Mouse (Mus musculus) liver, embryonic 15.5 days (tissue): ENCODE data around the gene Spp2. TPM values are rescaled to one million over a fixed set of nuclear protein-coding genes. Genes with fewer than 3 reads are reported as not detected.

Experiments used
- ATAC-seq: fragments of 200-750 bp; cut with Nextera tagmentation; 2 replicates; pipeline ENCODE4 v1.8.0; 2017; ENCODE audit warnings: moderate number of reproducible peaks, mild to moderate bottlenecking, moderate library complexity; ENCODE audit not compliant: insufficient read depth
- H3K27ac ChIP-seq: fragments of 300-500 bp; sonication (generic); replicated peaks from 2 replicates; pipeline ENCODE4 v1.5.1; 2015; ENCODE audit warnings: mild to moderate bottlenecking, inconsistent platforms
- H3K27me3 ChIP-seq: fragments of 300-500 bp; sonication (generic); 2 replicates; pipeline ENCODE4 v1.6.1; 2015; ENCODE audit warnings: mild to moderate bottlenecking, inconsistent platforms
- H3K36me3 ChIP-seq: fragments of 300-500 bp; sonication (generic); replicated peaks from 2 replicates; pipeline ENCODE4 v1.6.1; 2015; ENCODE audit warnings: moderate library complexity, mild to moderate bottlenecking, inconsistent platforms
- H3K4me1 ChIP-seq: fragments of 300-500 bp; sonication (generic); replicated peaks from 2 replicates; pipeline ENCODE4 v1.6.1; 2015; ENCODE audit warnings: inconsistent platforms
- H3K4me2 ChIP-seq: fragments of 300-500 bp; sonication (generic); 2 replicates; pipeline ENCODE4 v1.6.1; 2015; ENCODE audit warnings: moderate library complexity, mild to moderate bottlenecking, inconsistent platforms
- H3K4me3 ChIP-seq: fragments of 300-500 bp; sonication (generic); replicated peaks from 2 replicates; pipeline ENCODE4 v1.5.1; 2015; ENCODE audit warnings: mild to moderate bottlenecking, inconsistent platforms
- H3K9ac ChIP-seq: fragments of 300-500 bp; sonication (generic); 2 replicates; pipeline ENCODE4 v1.6.1; 2015; ENCODE audit warnings: moderate library complexity, mild to moderate bottlenecking, inconsistent platforms
- H3K9me3 ChIP-seq: fragments of 300-500 bp; sonication (generic); replicated peaks from 2 replicates; pipeline ENCODE4 v1.6.1; 2016; ENCODE audit warnings: inconsistent platforms
- WGBS: fragments of 180-500 bp; shearing (Covaris S2); methylation state at CpG from one replicate; pipeline ENCODE4 v1.1.7; 2015; ENCODE audit warnings: mixed read lengths; ENCODE audit not compliant: insufficient replicate concordance; 5-methylcytosine and 5-hydroxymethylcytosine counted together
- polyA plus RNA-seq: library from polyadenylated mRNA; unstranded; fragments of >200 nt; fragmentation: Nextera tagmentation; extraction: Ambion mirVana; gene quantifications from 2 replicates; pipeline ENCODE4 v1.2.1, GENCODE M21; 2015

Gene Spp2
- polyA plus RNA-seq, 1 experiment from 2014 or later: 386 TPM

- no peak overlapping the region for H3K27ac ChIP-seq
- H3K4me2 ChIP-seq: no peak overlapping the region
- H3K36me3 ChIP-seq: no peaks in the 10 kb centered on the region
- peaks cover 8% of the 10 kb centered on the region for H3K4me1 ChIP-seq
- no peak overlapping the region for H3K9ac ChIP-seq
- no peaks in the 10 kb centered on the region for H3K9me3 ChIP-seq
- ATAC-seq: no peak
- no peak overlapping the region for H3K4me3 ChIP-seq
- H3K27me3 ChIP-seq: no peaks in the 10 kb centered on the region; the same call in 1 of the 2 replicates
- 66% methylated on average over 4 of the region's 4 CpGs for WGBS
Measured at GRCm38 (mm10) chr1:88469746-88470145, 63.0 kb downstream of the Spp2 start.

- Histone ChIP-seq H3K27ac (no peak overlapping the region), H3K4me2 (no peak overlapping the region), H3K9me3 (no peaks in the 10 kb centered on the region), H3K4me3 (no peak overlapping the region), H3K4me1 (peaks cover 26% of the 10 kb centered on the region), H3K27me3 (no peaks in the 10 kb centered on the region; the same call in 1 of the 2 replicates), H3K9ac (no peak overlapping the region), H3K36me3 (no peaks in the 10 kb centered on the region)
- 48% methylated on average over 6 of the region's 6 CpGs for WGBS
- no peak for ATAC-seq
Measured at GRCm38 (mm10) chr1:88472258-88472657, 65.5 kb downstream of the Spp2 start.

- H3K36me3 ChIP-seq: no peaks in the 10 kb centered on the region
- no peak overlapping the region for H3K9ac ChIP-seq
- H3K27me3 ChIP-seq: no peaks in the 10 kb centered on the region; the same call in 1 of the 2 replicates
- H3K4me1 ChIP-seq: peaks cover 26% of the 10 kb centered on the region
- WGBS: 40% methylated on average over 2 of the region's 2 CpGs
- H3K4me2 ChIP-seq: no peak overlapping the region
- no peaks in the 10 kb centered on the region for H3K9me3 ChIP-seq
- ATAC-seq: no peak
- no peak overlapping the region for H3K27ac ChIP-seq
- H3K4me3 ChIP-seq: no peak overlapping the region
Measured at GRCm38 (mm10) chr1:88473899-88474298, 67.1 kb downstream of the Spp2 start.

- WGBS: 32% methylated on average over 7 of the region's 7 CpGs
- ATAC-seq: peak; percentile 22; the same call in 1 of the 2 replicates
- H3K27ac ChIP-seq: no peak overlapping the region; the same call in 1 of the 2 replicates
- no peaks in the 10 kb centered on the region for H3K36me3 ChIP-seq
- peaks cover 26% of the 10 kb centered on the region for H3K4me1 ChIP-seq
- H3K9ac ChIP-seq: no peak overlapping the region
- no peaks in the 10 kb centered on the region; the same call in 1 of the 2 replicates for H3K27me3 ChIP-seq
- no peak overlapping the region for H3K4me3 ChIP-seq
- H3K9me3 ChIP-seq: no peaks in the 10 kb centered on the region
- no peak overlapping the region for H3K4me2 ChIP-seq
Measured at GRCm38 (mm10) chr1:88474598-88474997, 67.8 kb downstream of the Spp2 start.

GRCm38 (mm10) chr1:88475502-88475953 lies 68.8 kb downstream of the Spp2 start:
- peak overlapping the region; percentile 23; the same call in 1 of the 2 replicates for H3K4me2 ChIP-seq
- no peaks in the 10 kb centered on the region; the same call in 1 of the 2 replicates for H3K27me3 ChIP-seq
- WGBS: 4% methylated on average over 8 of the region's 8 CpGs
- no peaks in the 10 kb centered on the region for H3K9me3 ChIP-seq
- H3K4me1 ChIP-seq: peaks cover 27% of the 10 kb centered on the region
- ATAC-seq: no peak
- no peak overlapping the region for H3K27ac ChIP-seq
- no peak overlapping the region for H3K9ac ChIP-seq
- no peak overlapping the region for H3K4me3 ChIP-seq
- H3K36me3 ChIP-seq: no peaks in the 10 kb centered on the region

Other genes starting within 250 kb of the Spp2 start
- not detected in 2 replicates for gene Ugt1a5, start 240.9 kb upstream of the Spp2 start, polyA plus RNA-seq
- 0.10 and 0.17 TPM in 2 replicates for gene Ugt1a2, start 206.4 kb upstream of the Spp2 start, polyA plus RNA-seq
- 9.8 and 10.4 TPM in 2 replicates for gene Dnajb3, start 201.2 kb upstream of the Spp2 start, polyA plus RNA-seq
- gene Ugt1a1, start 195.0 kb upstream of the Spp2 start, polyA plus RNA-seq: 0.20 TPM in 1 of 2 replicates, not detected in the other
- gene Mroh2a, start 180.0 kb upstream of the Spp2 start, polyA plus RNA-seq: 0.28 and 0.73 TPM in 2 replicates
- gene Hjurp, start 129.3 kb upstream of the Spp2 start, polyA plus RNA-seq: 62.7 and 70.9 TPM in 2 replicates
- gene Trpm8, start 129.3 kb upstream of the Spp2 start, polyA plus RNA-seq: not detected in 2 replicates
- gene Glrp1, start 103.1 kb downstream of the Spp2 start, polyA plus RNA-seq: 0.06 and 0.09 TPM in 2 replicates